In genomic region chr12:31546061-31546460, GRCm38 (mm10) we compare ENCODE assay signal across 21 mouse cellular contexts. TPM values are rescaled to one million over a fixed set of nuclear protein-coding genes. Genes with fewer than 3 reads are reported as not detected.
"Had no signal": no experiment of that assay in that cellular context is flagged by ENCODE, and none has a peak within 500 bp of the region (broad histone marks: within the 10 kb centered on the region; RNA-seq: fewer than 3 reads in every experiment).

No protein-coding gene starts in this region.

- H3K9me3 ChIP-seq: megakaryocyte, embryonic 14.5 days; midbrain, embryonic 13.5 days; midbrain, embryonic 15.5 days; neural tube, embryonic 13.5 days; neural tube, embryonic 15.5 days had no signal

- H3K36me3 ChIP-seq: midbrain, embryonic 13.5 days; midbrain, embryonic 15.5 days; neural tube, embryonic 13.5 days; neural tube, embryonic 15.5 days had no signal

- H3K4me3 ChIP-seq: megakaryocyte, embryonic 14.5 days; midbrain, embryonic 13.5 days; midbrain, embryonic 15.5 days; myocyte; neural tube, embryonic 13.5 days; neural tube, embryonic 15.5 days had no signal

- ATAC-seq: midbrain, embryonic 13.5 days; midbrain, embryonic 15.5 days had no signal

- H3K9ac ChIP-seq: lung, embryonic 14.5 days; midbrain, embryonic 13.5 days; midbrain, embryonic 15.5 days; neural tube, embryonic 13.5 days; neural tube, embryonic 15.5 days had no signal

- H3K27ac ChIP-seq: midbrain, embryonic 13.5 days; midbrain, embryonic 15.5 days; neural tube, embryonic 13.5 days; neural tube, embryonic 15.5 days had no signal

- H3K4me1 ChIP-seq: megakaryocyte, embryonic 14.5 days; midbrain, embryonic 13.5 days; midbrain, embryonic 15.5 days; neural tube, embryonic 13.5 days; neural tube, embryonic 15.5 days had no signal

- H3K27me3 ChIP-seq: midbrain, embryonic 13.5 days; midbrain, embryonic 15.5 days; neural tube, embryonic 13.5 days; neural tube, embryonic 15.5 days had no signal

- H3K4me2 ChIP-seq: lung, embryonic 14.5 days; midbrain, embryonic 11.5 days; midbrain, embryonic 13.5 days; midbrain, embryonic 15.5 days; neural tube, embryonic 13.5 days; neural tube, embryonic 15.5 days had no signal

- DNase-seq: lung, adult 18-20 months; lung, embryonic 14.5 days; lung, postnatal 10 days; lung, postnatal 4 days; retina, postnatal 1 day; right cerebral cortex, adult 18-20 months; right cerebral cortex, postnatal 25 days; right cerebral cortex, postnatal 4 days; spleen, adult 18-20 months; thymus, adult 18-20 months; thymus, postnatal 14 days; thymus, postnatal 36 days had no signal

RNA-seq across cellular contexts. Expression of gene Slc26a4, which starts 13.7 kb away (rescaled TPM):
- polyA plus RNA-seq: lung, embryonic 14.5 days; lung, embryonic 16.5 days; midbrain, embryonic 11.5 days; neural tube, embryonic 11.5 days had no signal
